9 mouse cellular contexts compared by ENCODE assay signal in genomic region chr17:45963332-45963731, GRCm38 (mm10).
"Had no signal": no experiment of that assay in that cellular context is flagged by ENCODE, and none has a peak within 500 bp of the region (broad histone marks: within the 10 kb centered on the region; RNA-seq: fewer than 3 reads in every experiment).

No protein-coding gene starts in this region.

- H3K27ac ChIP-seq: liver, embryonic 15.5 days; midbrain, embryonic 13.5 days; neural tube, embryonic 12.5 days had no signal

- H3K9me3 ChIP-seq: liver, embryonic 15.5 days; midbrain, embryonic 13.5 days; neural tube, embryonic 12.5 days had no signal

- DNase-seq: layer of hippocampus, adult 9-11 months; layer of hippocampus, postnatal 36 days; lung, adult 2 months; lung, postnatal 36 days; thymus, postnatal 4 days had no signal

- H3K36me3 ChIP-seq: liver, embryonic 15.5 days; midbrain, embryonic 13.5 days; neural tube, embryonic 12.5 days had no signal

- H3K27me3 ChIP-seq: liver, embryonic 15.5 days; midbrain, embryonic 13.5 days; neural tube, embryonic 12.5 days had no signal

- ATAC-seq: midbrain, embryonic 13.5 days had no signal

- H3K4me3 ChIP-seq: liver, embryonic 15.5 days; midbrain, embryonic 13.5 days; neural tube, embryonic 12.5 days had no signal

- H3K4me2 ChIP-seq: liver, embryonic 11.5 days; liver, embryonic 15.5 days; midbrain, embryonic 13.5 days; neural tube, embryonic 12.5 days had no signal

- H3K9ac ChIP-seq: liver, embryonic 15.5 days; midbrain, embryonic 13.5 days; neural tube, embryonic 12.5 days had no signal
